Mouse (Mus musculus) limb, embryonic 14.5 days (tissue): ENCODE measurements around the gene Prokr1. TPM values are rescaled to one million over a fixed set of nuclear protein-coding genes. Genes with fewer than 3 reads are reported as not detected.

Experiments
- ATAC-seq: fragments of 200-750 bp; cut with Nextera tagmentation; 2 replicates; pipeline ENCODE4 v1.8.0; 2017; ENCODE audit warnings: low read depth, moderate number of reproducible peaks, moderate TSS enrichment; ENCODE audit not compliant: low FRiP score
- DNase-seq: peaks from one replicate; pipeline ENCODE4 v3.0.0-alpha.2; 2015; ENCODE audit warnings: low spot score
- H3K27ac ChIP-seq: fragments of 300-500 bp; sonication (generic); replicated peaks from 2 replicates; pipeline ENCODE4 v1.5.1; 2014; ENCODE audit warnings: low read depth, mild to moderate bottlenecking, low read length, moderate library complexity, mixed read lengths
- H3K27me3 ChIP-seq: fragments of 300-500 bp; sonication (generic); 2 replicates; pipeline ENCODE4 v1.6.1; 2014; ENCODE audit warnings: low read length, mixed read lengths; ENCODE audit not compliant: control insufficient read depth, insufficient read depth
- H3K36me3 ChIP-seq: fragments of 300-500 bp; sonication (generic); 2 replicates; pipeline ENCODE4 v1.6.1; 2014; ENCODE audit warnings: mild to moderate bottlenecking, low read length, moderate library complexity, mixed read lengths; ENCODE audit not compliant: control insufficient read depth, insufficient read depth
- H3K4me1 ChIP-seq: fragments of 300-500 bp; sonication (generic); 2 replicates; pipeline ENCODE4 v1.6.1; 2014; ENCODE audit warnings: antibody characterized with exemption, low read length, mixed read lengths; ENCODE audit not compliant: control insufficient read depth, insufficient read depth
- H3K4me2 ChIP-seq: fragments of 300-500 bp; sonication (generic); replicated peaks from 2 replicates; pipeline ENCODE4 v1.6.1; 2014; ENCODE audit warnings: low read depth, mild to moderate bottlenecking, low read length, moderate library complexity; ENCODE audit not compliant: severe bottlenecking
- H3K4me3 ChIP-seq: fragments of 300-500 bp; sonication (generic); replicated peaks from 2 replicates; pipeline ENCODE4 v1.5.1; 2014; ENCODE audit warnings: low read length
- H3K9ac ChIP-seq: fragments of 300-500 bp; sonication (generic); 2 replicates; pipeline ENCODE4 v1.6.1; 2014; ENCODE audit warnings: mild to moderate bottlenecking, low read depth, low read length, moderate library complexity; ENCODE audit not compliant: severe bottlenecking
- H3K9me3 ChIP-seq: fragments of 300-500 bp; sonication (generic); 2 replicates; pipeline ENCODE4 v1.6.1; 2016; ENCODE audit warnings: low read length; ENCODE audit not compliant: control insufficient read depth
- POLR2A ChIP-seq: fragments of 200-500 bp; IDR thresholded peaks from 2 replicates; pipeline ENCODE4 v1.8.0; 2012; ENCODE audit warnings: inconsistent platforms, mild to moderate bottlenecking, moderate library complexity, borderline replicate concordance; ENCODE audit not compliant: insufficient read depth, insufficient read length; ENCODE audit errors: extremely low read depth
- WGBS: fragments of 180-500 bp; shearing (Covaris S2); extraction: QIAGEN DNeasy Blood & Tissue Kit; methylation state at CpG from one replicate; pipeline ENCODE4 v1.1.7; 2014; 5-methylcytosine and 5-hydroxymethylcytosine counted together
- polyA plus RNA-seq, 2 experiments: library from polyadenylated mRNA; depleted of rRNA in 1 of 2; stranded (reverse) in 1 of 2; unstranded in 1 of 2; fragments of >200 nt; fragmentation: Nextera tagmentation in 1 of 2; extraction: Ambion mirVana in 1 of 2; gene quantifications; 2 replicates each; pipeline versions ENCODE4 v1.2.1 to v1.2.3; 2012 to 2014

The Prokr1 gene
- polyA plus RNA-seq, 2 experiments, result 4.7 to 5.1 TPM

DNA sequence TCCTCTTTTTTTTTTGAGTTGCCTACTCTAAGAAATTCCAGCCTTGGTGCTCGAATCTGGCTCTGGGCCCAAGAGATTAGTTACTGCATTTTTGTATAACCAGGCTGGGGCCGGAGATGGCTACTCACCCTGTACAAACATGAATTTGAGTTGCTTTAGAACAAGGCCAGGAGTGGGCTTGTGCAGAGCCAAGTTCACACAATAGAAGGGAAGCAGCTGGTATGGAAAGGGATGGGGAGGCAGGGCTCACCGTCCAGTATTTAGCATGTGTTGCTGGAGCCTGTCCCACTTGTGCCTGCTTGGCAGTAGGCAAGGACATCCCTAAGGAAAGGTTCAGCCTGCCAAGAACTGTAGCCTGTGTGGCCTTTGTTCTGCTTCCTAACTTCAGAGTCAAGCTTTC, 30.7 kb upstream of the Prokr1 start:
- Histone ChIP-seq H3K4me3 (no peak overlapping the region), H3K27me3 (no peaks in the 10 kb centered on the region), H3K27ac (peak overlapping the region; percentile 55), H3K4me1 (peaks cover 4% of the 10 kb centered on the region; the same call in 1 of the 2 replicates), H3K9me3 (no peaks in the 10 kb centered on the region), H3K4me2 (no peak overlapping the region), H3K36me3 (no peaks in the 10 kb centered on the region), H3K9ac (no peak overlapping the region)
- DNase-seq, result peak; percentile 72
- TF ChIP-seq POLR2A, result no peak
- WGBS, result 59% methylated on average over 3 of the region's 3 CpGs
- ATAC-seq, result peak; percentile 55; the same call in 1 of the 2 replicates

- no peak for TF ChIP-seq POLR2A
- WGBS, result 78% methylated on average over 8 of the region's 8 CpGs
- no peak overlapping the region for H3K4me3 ChIP-seq
- no peaks in the 10 kb centered on the region for H3K36me3 ChIP-seq
- ATAC-seq (no peak), DNase-seq (no peak)
- no peak overlapping the region for H3K4me2 ChIP-seq
- H3K9me3 ChIP-seq, result no peaks in the 10 kb centered on the region
- no peak overlapping the region for H3K27ac ChIP-seq
- peaks cover 4% of the 10 kb centered on the region; the same call in 1 of the 2 replicates for H3K4me1 ChIP-seq
- H3K27me3 ChIP-seq, result no peaks in the 10 kb centered on the region
- no peak overlapping the region for H3K9ac ChIP-seq
Observed at GRCm38 (mm10) chr6:87618021-87618420, 27.5 kb upstream of the Prokr1 start.

GRCm38 (mm10) chr6:87615696-87616083, 25.1 kb upstream of the Prokr1 start:
- no peak overlapping the region for H3K4me3 ChIP-seq
- no peaks in the 10 kb centered on the region for H3K36me3 ChIP-seq
- ATAC-seq (no peak), DNase-seq (no peak)
- no peak overlapping the region for H3K27ac ChIP-seq
- H3K27me3 ChIP-seq, result no peaks in the 10 kb centered on the region
- H3K4me1 ChIP-seq, result no peaks in the 10 kb centered on the region
- no peak overlapping the region for H3K4me2 ChIP-seq
- no peak for TF ChIP-seq POLR2A
- WGBS, result 93% methylated on average over 14 of the region's 14 CpGs
- H3K9ac ChIP-seq, result no peak overlapping the region
- no peaks in the 10 kb centered on the region for H3K9me3 ChIP-seq

DNA sequence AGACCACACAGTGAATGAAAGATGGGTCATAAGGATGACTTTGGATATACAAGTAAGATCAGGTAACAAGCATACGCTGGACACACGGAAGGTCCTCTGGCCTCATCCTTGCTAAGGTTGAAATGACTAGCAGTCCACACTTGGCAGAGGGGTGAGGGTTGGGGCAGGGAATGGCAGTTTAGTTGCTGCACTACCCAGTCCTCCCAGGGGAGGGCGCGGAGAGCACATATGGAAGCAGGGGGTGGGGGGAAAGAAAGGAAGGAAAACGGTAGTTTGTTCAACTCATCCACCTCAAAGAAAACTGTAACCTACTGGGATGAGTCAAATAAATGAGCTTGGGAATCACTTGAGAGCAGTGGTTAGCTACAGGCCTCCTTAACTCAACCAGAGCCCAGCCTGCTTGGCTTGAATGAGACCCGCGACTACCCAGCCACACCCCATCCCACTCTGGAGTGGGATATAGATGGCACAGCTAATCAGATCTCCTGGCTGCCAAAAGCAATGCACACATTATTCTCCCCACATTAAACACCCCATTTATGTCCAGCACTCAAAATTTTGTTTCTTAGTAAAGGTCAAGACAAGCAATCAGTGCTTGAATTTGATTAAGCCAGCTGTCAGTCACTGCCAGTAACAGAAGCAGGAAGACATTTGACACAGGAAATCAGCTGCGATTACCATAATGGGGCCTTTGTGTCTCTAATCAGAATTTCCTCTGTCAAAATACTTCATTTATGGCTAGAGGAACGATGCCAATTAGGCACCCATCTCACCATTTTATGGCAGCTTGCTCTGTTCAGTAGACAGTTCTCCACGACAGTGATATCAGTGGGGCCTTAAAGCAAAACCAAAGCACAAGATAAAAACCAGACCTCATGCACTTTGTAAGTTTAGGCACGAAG, 24.5 kb upstream of the Prokr1 start:
- DNase-seq (no peak), ATAC-seq (no peak)
- no peaks in the 10 kb centered on the region for H3K36me3 ChIP-seq
- no peaks in the 10 kb centered on the region for H3K9me3 ChIP-seq
- H3K4me2 ChIP-seq, result no peak overlapping the region
- WGBS, result 58% methylated on average over 11 of the region's 11 CpGs
- no peaks in the 10 kb centered on the region for H3K4me1 ChIP-seq
- no peak for TF ChIP-seq POLR2A
- no peak overlapping the region for H3K9ac ChIP-seq
- H3K4me3 ChIP-seq, result no peak overlapping the region
- no peak overlapping the region for H3K27ac ChIP-seq
- no peaks in the 10 kb centered on the region for H3K27me3 ChIP-seq

GRCm38 (mm10) chr6:87599825-87600224, 9.3 kb upstream of the Prokr1 start:
- no peaks in the 10 kb centered on the region for H3K4me1 ChIP-seq
- TF ChIP-seq POLR2A, result no peak
- DNase-seq (peak; percentile 53), ATAC-seq (no peak)
- no peak overlapping the region for H3K9ac ChIP-seq
- no peak overlapping the region for H3K4me3 ChIP-seq
- H3K36me3 ChIP-seq, result no peaks in the 10 kb centered on the region
- H3K9me3 ChIP-seq, result no peaks in the 10 kb centered on the region
- H3K27ac ChIP-seq, result no peak overlapping the region
- H3K27me3 ChIP-seq, result no peaks in the 10 kb centered on the region
- H3K4me2 ChIP-seq, result no peak overlapping the region
